Mouse (Mus musculus) CH12.LX (cell line): Measurements from ENCODE around the gene Gm43518.

ENCODE experiments used
- CTCF ChIP-seq, 2 experiments: IDR thresholded peaks in 1 of 2; conservative IDR thresholded peaks in 1 of 2; 2 replicates each; pipeline ENCODE4 v1.5.1; 2011 to 2012; ENCODE audit warnings: low read depth in 2 of 2, low read length in 2 of 2, improper control_type of control experiment in 1 of 2, inconsistent platforms in 1 of 2, mild to moderate bottlenecking in 1 of 2, moderate library complexity in 1 of 2
- EP300 ChIP-seq: IDR thresholded peaks from 2 replicates; pipeline ENCODE4 v1.6.1; 2011; ENCODE audit warnings: low read length, improper control_type of control experiment
- ETS1 ChIP-seq: conservative IDR thresholded peaks from 2 replicates; pipeline ENCODE4 v1.6.1; 2012; ENCODE audit warnings: low read depth, mild to moderate bottlenecking, inconsistent platforms, low read length, improper control_type of control experiment, moderate library complexity
- GABPA ChIP-seq: IDR thresholded peaks from 2 replicates; pipeline ENCODE4 v1.6.1; 2012; ENCODE audit warnings: low read depth, low read length, improper control_type of control experiment, inconsistent platforms; ENCODE audit not compliant: insufficient replicate concordance
- HCFC1 ChIP-seq: IDR thresholded peaks from 2 replicates; pipeline ENCODE4 v1.6.1; 2012; ENCODE audit warnings: low read depth, mild to moderate bottlenecking, inconsistent platforms, low read length, improper control_type of control experiment
- IRF4 ChIP-seq: IDR thresholded peaks from 2 replicates; pipeline ENCODE4 v1.6.1; 2014; ENCODE audit warnings: low read depth, mild to moderate bottlenecking, inconsistent platforms, low read length, improper control_type of control experiment
- MAX ChIP-seq: IDR thresholded peaks from 2 replicates; pipeline ENCODE4 v1.6.1; 2011; ENCODE audit warnings: low read length, improper control_type of control experiment
- NELFE ChIP-seq: IDR thresholded peaks from 2 replicates; pipeline ENCODE4 v1.6.1; 2011; ENCODE audit warnings: low read depth, low read length, improper control_type of control experiment
- POLR2A ChIP-seq: IDR thresholded peaks from 2 replicates; pipeline ENCODE4 v1.6.1; 2011; ENCODE audit warnings: low read depth, mild to moderate bottlenecking, improper control_type of control experiment, low read length
- UBTF ChIP-seq: IDR thresholded peaks from 2 replicates; pipeline ENCODE4 v1.6.1; 2012; ENCODE audit warnings: low read depth, mild to moderate bottlenecking, inconsistent platforms, low read length, improper control_type of control experiment, moderate library complexity
- USF1 ChIP-seq: IDR thresholded peaks from 2 replicates; pipeline ENCODE4 v1.6.1; 2014; ENCODE audit warnings: low read depth, mild to moderate bottlenecking, inconsistent platforms, low read length, improper control_type of control experiment
- ZC3H11A ChIP-seq: IDR thresholded peaks from 2 replicates; pipeline ENCODE4 v1.6.1; 2012; ENCODE audit warnings: low read depth, mild to moderate bottlenecking, inconsistent platforms, low read length, improper control_type of control experiment
- ZNF384 ChIP-seq: IDR thresholded peaks from 2 replicates; pipeline ENCODE4 v1.6.1; 2012; ENCODE audit warnings: low read depth, low read length, improper control_type of control experiment, inconsistent platforms

- no peak for TF ChIP-seq POLR2A
- TF ChIP-seq CTCF (conservative IDR thresholded peaks at IDR 0.05 in 1 of 2, IDR thresholded peaks at IDR 0.05 in 1 of 2; ENCODE audit: low read depth in 2 of 2, low read length in 2 of 2): no peak
- no peak for TF ChIP-seq MAX
- no peak for TF ChIP-seq EP300
- TF ChIP-seq USF1: no peak
- TF ChIP-seq UBTF: no peak
- no peak for TF ChIP-seq ZNF384
- TF ChIP-seq ETS1: no peak
- no peak for TF ChIP-seq ZC3H11A
- TF ChIP-seq IRF4: no peak
- TF ChIP-seq NELFE: no peak
- TF ChIP-seq GABPA: no peak
- TF ChIP-seq HCFC1: no peak
These were observed 40.9 kb upstream of the Gm43518 start for GRCm38 (mm10) chr5:123886365-123886764.
